Mouse (Mus musculus) forebrain, embryonic 15.5 days (tissue): Measurements from ENCODE around the gene Gm21988. TPM values are rescaled to one million over a fixed set of nuclear protein-coding genes. Genes with fewer than 3 reads are reported as not detected.

Experiments
- ATAC-seq: fragments of 200-750 bp; cut with Nextera tagmentation; replicated peaks from 2 replicates; pipeline ENCODE4 v1.8.0; 2017; ENCODE audit warnings: mild to moderate bottlenecking, moderate TSS enrichment, moderate library complexity
- H3K27ac ChIP-seq: fragments of 300-500 bp; sonication (generic); replicated peaks from 2 replicates; pipeline ENCODE4 v1.5.1; 2015; ENCODE audit warnings: mild to moderate bottlenecking, inconsistent platforms
- H3K27me3 ChIP-seq: fragments of 300-500 bp; sonication (generic); 2 replicates; pipeline ENCODE4 v1.6.1; 2015; ENCODE audit warnings: inconsistent platforms
- H3K36me3 ChIP-seq: fragments of 300-500 bp; sonication (generic); 2 replicates; pipeline ENCODE4 v1.6.1; 2015; ENCODE audit warnings: mild to moderate bottlenecking, inconsistent platforms
- H3K4me1 ChIP-seq: fragments of 300-500 bp; sonication (generic); 2 replicates; pipeline ENCODE4 v1.6.1; 2015; ENCODE audit warnings: inconsistent platforms
- H3K4me2 ChIP-seq: fragments of 300-500 bp; sonication (generic); replicated peaks from 2 replicates; pipeline ENCODE4 v1.6.1; 2015; ENCODE audit warnings: mild to moderate bottlenecking, inconsistent platforms
- H3K4me3 ChIP-seq: fragments of 300-500 bp; sonication (generic); 2 replicates; pipeline ENCODE4 v1.5.1; 2015; ENCODE audit warnings: mild to moderate bottlenecking, inconsistent platforms
- H3K9ac ChIP-seq: fragments of 300-500 bp; sonication (generic); replicated peaks from 2 replicates; pipeline ENCODE4 v1.6.1; 2015; ENCODE audit warnings: mild to moderate bottlenecking, inconsistent platforms
- H3K9me3 ChIP-seq: fragments of 300-500 bp; sonication (generic); 2 replicates; pipeline ENCODE4 v1.6.1; 2016; ENCODE audit warnings: inconsistent platforms
- WGBS: fragments of 180-500 bp; shearing (Covaris S2); methylation state at CpG from one replicate; pipeline ENCODE4 v1.1.7; 2015; ENCODE audit warnings: mixed read lengths; 5-methylcytosine and 5-hydroxymethylcytosine counted together
- polyA plus RNA-seq: library from polyadenylated mRNA; unstranded; fragments of >200 nt; fragmentation: Nextera tagmentation; extraction: Ambion mirVana; gene quantifications from 2 replicates; pipeline ENCODE4 v1.2.1, GENCODE M21; 2015

Gene Gm21988
- polyA plus RNA-seq, 1 experiment from 2014 or later = 12.9 TPM

- whole genome bisulfite sequencing = 8% methylated on average over 14 of the region's 14 CpGs
- Histone ChIP-seq H3K36me3 (no peaks in the 10 kb centered on the region; the same call in 1 of the 2 replicates), H3K9ac (peak overlapping the region; percentile 72), H3K9me3 (no peaks in the 10 kb centered on the region), H3K4me3 (peak overlapping the region; percentile 64), H3K4me2 (peak overlapping the region; percentile 82), H3K4me1 (peaks cover 42% of the 10 kb centered on the region), H3K27ac (peak overlapping the region; percentile 93), H3K27me3 (peaks cover 8% of the 10 kb centered on the region; the same call in 1 of the 2 replicates)
- no peak for ATAC-seq
Observed at GRCm38 (mm10) chr11:70221603-70222500, 17.8 kb downstream of the Gm21988 start.

- ATAC-seq = peak; percentile 95
- H3K36me3 ChIP-seq = peaks cover 3% of the 10 kb centered on the region; the same call in 1 of the 2 replicates
- H3K4me2 ChIP-seq = peak within 1 kb of the TSS; percentile 82
- H3K9me3 ChIP-seq = no peaks in the 10 kb centered on the region
- H3K4me1 ChIP-seq = peaks cover 33% of the 10 kb centered on the region
- peak within 1 kb of the TSS; percentile 93 for H3K27ac ChIP-seq
- H3K9ac ChIP-seq = peak within 1 kb of the TSS; percentile 77
- WGBS = under 1% methylated on average over 28 of the region's 28 CpGs
- H3K27me3 ChIP-seq = peaks cover 11% of the 10 kb centered on the region
- peak within 1 kb of the TSS; percentile 64 for H3K4me3 ChIP-seq
Observed at GRCm38 (mm10) chr11:70220731-70221602, 18.7 kb downstream of the Gm21988 start, which contains the start of gene Slc16a13. Gene Slc16a13 (minus strand): TSS chr11:70221064.

GRCm38 (mm10) chr11:70220323-70220722, 19.3 kb downstream of the Gm21988 start:
- no peaks in the 10 kb centered on the region for H3K9me3 ChIP-seq
- H3K27ac ChIP-seq = peak overlapping the region; percentile 93
- peak; percentile 4; the same call in 1 of the 2 replicates for ATAC-seq
- H3K36me3 ChIP-seq = peaks cover 3% of the 10 kb centered on the region; the same call in 1 of the 2 replicates
- under 1% methylated on average over 24 of the region's 24 CpGs for WGBS
- H3K9ac ChIP-seq = peak overlapping the region; percentile 77
- peaks cover 30% of the 10 kb centered on the region for H3K4me1 ChIP-seq
- H3K27me3 ChIP-seq = peaks cover 17% of the 10 kb centered on the region
- peak overlapping the region; percentile 82 for H3K4me2 ChIP-seq
- H3K4me3 ChIP-seq = peak overlapping the region; percentile 64

GRCm38 (mm10) chr11:70219873-70220272, 19.8 kb downstream of the Gm21988 start:
- Histone ChIP-seq H3K9ac (peak overlapping the region; percentile 77), H3K27me3 (peaks cover 22% of the 10 kb centered on the region), H3K4me3 (peak overlapping the region; percentile 64), H3K27ac (peak overlapping the region; percentile 93), H3K36me3 (peaks cover 3% of the 10 kb centered on the region; the same call in 1 of the 2 replicates), H3K4me1 (peaks cover 31% of the 10 kb centered on the region), H3K9me3 (no peaks in the 10 kb centered on the region), H3K4me2 (peak overlapping the region; percentile 82)
- 56% methylated on average over 7 of the region's 7 CpGs for WGBS
- no peak for ATAC-seq

GRCm38 (mm10) chr11:70218741-70219470, 20.7 kb downstream of the Gm21988 start:
- WGBS = 86% methylated on average over 15 of the region's 15 CpGs
- H3K9ac ChIP-seq = no peak overlapping the region
- peak overlapping the region; percentile 64; the same call in 1 of the 2 replicates for H3K4me3 ChIP-seq
- H3K9me3 ChIP-seq = no peaks in the 10 kb centered on the region
- peaks cover 41% of the 10 kb centered on the region for H3K4me1 ChIP-seq
- H3K4me2 ChIP-seq = peak overlapping the region; percentile 82
- peaks cover 3% of the 10 kb centered on the region; the same call in 1 of the 2 replicates for H3K36me3 ChIP-seq
- peaks cover 31% of the 10 kb centered on the region for H3K27me3 ChIP-seq
- no peak overlapping the region for H3K27ac ChIP-seq
- ATAC-seq = no peak

- H3K4me2 ChIP-seq = no peak overlapping the region
- ATAC-seq = no peak
- 92% methylated on average over 4 of the region's 4 CpGs for WGBS
- peaks cover 3% of the 10 kb centered on the region; the same call in 1 of the 2 replicates for H3K36me3 ChIP-seq
- peaks cover 48% of the 10 kb centered on the region for H3K4me1 ChIP-seq
- no peak overlapping the region for H3K4me3 ChIP-seq
- no peak overlapping the region for H3K27ac ChIP-seq
- H3K9ac ChIP-seq = no peak overlapping the region
- H3K27me3 ChIP-seq = peaks cover 40% of the 10 kb centered on the region
- H3K9me3 ChIP-seq = no peaks in the 10 kb centered on the region
Observed at GRCm38 (mm10) chr11:70218039-70218438, 21.6 kb downstream of the Gm21988 start.

GRCm38 (mm10) chr11:70216103-70216502, 23.5 kb downstream of the Gm21988 start:
- H3K9me3 ChIP-seq = no peaks in the 10 kb centered on the region
- WGBS = 49% methylated on average over 3 of the region's 3 CpGs
- peaks cover 37% of the 10 kb centered on the region for H3K4me1 ChIP-seq
- peaks cover 3% of the 10 kb centered on the region; the same call in 1 of the 2 replicates for H3K36me3 ChIP-seq
- H3K4me2 ChIP-seq = no peak overlapping the region
- ATAC-seq = no peak
- H3K27me3 ChIP-seq = peaks cover 49% of the 10 kb centered on the region
- H3K9ac ChIP-seq = no peak overlapping the region
- no peak overlapping the region for H3K4me3 ChIP-seq
- H3K27ac ChIP-seq = no peak overlapping the region

GRCm38 (mm10) chr11:70215301-70215700, 24.3 kb downstream of the Gm21988 start:
- Histone ChIP-seq H3K36me3 (peaks cover 3% of the 10 kb centered on the region; the same call in 1 of the 2 replicates), H3K4me1 (peaks cover 37% of the 10 kb centered on the region), H3K4me2 (no peak overlapping the region), H3K9ac (no peak overlapping the region), H3K4me3 (0 out of 2 replicates have a peak overlapping the region, but pooled peaks have one; percentile 39), H3K27ac (no peak overlapping the region), H3K9me3 (no peaks in the 10 kb centered on the region), H3K27me3 (peaks cover 49% of the 10 kb centered on the region)
- ATAC-seq = no peak
- 12% methylated on average over 22 of the region's 22 CpGs for WGBS

- Histone ChIP-seq H3K9me3 (no peaks in the 10 kb centered on the region), H3K4me3 (peak overlapping the region; percentile 39), H3K36me3 (peaks cover 3% of the 10 kb centered on the region; the same call in 1 of the 2 replicates), H3K9ac (no peak overlapping the region), H3K4me1 (peaks cover 34% of the 10 kb centered on the region), H3K4me2 (peak overlapping the region; percentile 65), H3K27me3 (peaks cover 49% of the 10 kb centered on the region), H3K27ac (no peak overlapping the region)
- WGBS = 6% methylated on average over 18 of the region's 18 CpGs
- ATAC-seq = no peak
Observed at GRCm38 (mm10) chr11:70214856-70215209, 24.8 kb downstream of the Gm21988 start.

GRCm38 (mm10) chr11:70214191-70214855, 25.3 kb downstream of the Gm21988 start:
- peaks cover 28% of the 10 kb centered on the region for H3K4me1 ChIP-seq
- no peak overlapping the region for H3K27ac ChIP-seq
- peak overlapping the region; percentile 41 for H3K9ac ChIP-seq
- ATAC-seq = peak; percentile 46; the same call in 1 of the 2 replicates
- peak overlapping the region; percentile 65 for H3K4me2 ChIP-seq
- no peaks in the 10 kb centered on the region for H3K9me3 ChIP-seq
- H3K4me3 ChIP-seq = peak overlapping the region; percentile 39
- 1% methylated on average over 46 of the region's 46 CpGs for WGBS
- peaks cover 49% of the 10 kb centered on the region for H3K27me3 ChIP-seq
- H3K36me3 ChIP-seq = peaks cover 3% of the 10 kb centered on the region; the same call in 1 of the 2 replicates
